Mouse (Mus musculus): ENCODE measurements at regions not wholly inside any gene's neighbourhood (a gene's known extent, or its start where the extent isn't known, plus 50 kb on each side); places are given as distances from the start of the nearest gene placed in this dataset.

DNA sequence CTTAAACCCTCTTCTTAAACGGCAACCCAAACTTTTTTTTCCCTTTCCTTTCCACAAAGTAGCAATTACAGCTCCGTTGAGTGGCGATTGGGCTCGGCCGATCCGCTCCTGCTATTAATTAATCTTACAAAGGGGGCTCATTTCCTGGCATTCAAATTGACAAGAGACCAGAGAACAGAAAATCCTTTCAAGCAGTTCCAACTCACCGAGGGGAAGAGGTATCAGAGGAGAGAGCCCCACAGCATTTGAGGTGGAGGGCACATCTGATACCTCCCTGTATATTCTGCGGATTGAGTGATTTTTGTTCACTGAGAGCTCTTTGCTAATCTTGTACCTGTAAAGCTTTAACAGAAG lies 469.8 kb downstream of the Tmem182 start:
- TF ChIP-seq CTCF (IDR thresholded peaks at IDR 0.05; ENCODE audit: low read depth, low read length) (no peak), POLR2A (IDR thresholded peaks at IDR 0.05; ENCODE audit: extremely low read depth, insufficient read depth, low read length) (no peak)

All from liver, adult 2 months (tissue).